Mouse (Mus musculus): ENCODE data around the gene Phyhd1. TPM values are rescaled to one million over a fixed set of nuclear protein-coding genes. Genes with fewer than 3 reads are reported as not detected.

Gene Phyhd1
- polyA plus RNA-seq, 1 experiment from 2014 or later, result 6.0 TPM

DNA sequence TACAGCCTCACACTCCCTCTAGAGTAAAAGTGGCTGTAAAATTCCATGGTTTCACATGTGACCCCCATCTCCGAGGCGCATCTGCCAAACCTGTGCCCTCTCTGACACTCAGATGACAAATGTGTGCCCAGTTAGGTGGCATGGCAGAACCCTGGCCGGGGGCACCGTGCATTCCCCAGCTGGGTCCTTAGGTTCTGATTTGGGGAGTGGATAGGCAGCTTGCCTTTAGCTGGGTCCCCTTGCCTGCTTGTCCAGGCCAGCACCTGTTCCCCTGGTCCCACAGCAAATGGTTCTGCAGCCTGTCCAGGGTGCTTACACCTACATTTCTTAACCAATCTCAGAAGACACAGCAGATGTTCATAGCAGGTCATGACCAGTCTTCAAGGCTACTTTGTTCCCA is 22.6 kb upstream of the Phyhd1 start:
- peaks cover 55% of the 10 kb centered on the region for H3K36me3 ChIP-seq

DNA sequence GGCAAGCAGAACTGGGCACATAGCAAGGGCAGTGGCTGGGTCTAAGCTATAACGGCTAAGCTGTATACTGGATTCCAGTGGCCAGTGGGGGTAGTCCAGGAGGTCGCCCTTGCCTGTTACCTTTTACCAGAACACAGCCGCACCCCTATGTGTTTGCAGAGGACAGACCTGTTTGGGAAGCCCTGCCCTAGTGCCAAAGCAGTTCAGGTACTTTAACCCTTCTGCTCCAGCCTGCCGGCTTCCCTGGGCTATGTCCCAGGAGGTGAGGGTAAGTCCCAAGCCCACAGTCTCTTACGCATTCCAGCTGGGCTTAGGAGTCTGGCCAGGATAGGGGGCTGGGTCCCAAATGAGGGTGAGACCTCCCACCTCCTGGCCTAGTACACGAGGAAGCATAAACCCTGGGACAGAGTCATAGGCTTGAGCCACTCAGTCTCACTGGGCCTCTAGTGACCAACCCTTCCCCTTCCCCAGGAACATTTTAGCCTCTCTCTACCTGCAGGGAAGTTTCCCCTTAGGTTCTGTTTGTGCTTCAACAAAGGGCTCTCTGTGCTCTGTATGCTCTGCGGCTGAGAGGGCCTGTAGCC is 21.3 kb upstream of the Phyhd1 start:
- no peak for ATAC-seq (ENCODE audit: insufficient number of reproducible peaks, low FRiP score, low TSS enrichment, low read depth)
- peaks cover 67% of the 10 kb centered on the region for H3K36me3 ChIP-seq
- 56% methylated on average over 7 of the region's 7 CpGs for WGBS
- H3K4me1 ChIP-seq, result peaks cover 17% of the 10 kb centered on the region; the same call in 1 of the 2 replicates
- peak overlapping the region; percentile 17; the same call in 1 of the 2 replicates for H3K27ac ChIP-seq (replicated peaks)
- no peaks in the 10 kb centered on the region for H3K9me3 ChIP-seq (replicated peaks)
- no peak overlapping the region for H3K4me3 ChIP-seq (replicated peaks)
- H3K9ac ChIP-seq, result no peak overlapping the region
- no peaks in the 10 kb centered on the region for H3K27me3 ChIP-seq
- H3K4me2 ChIP-seq (replicated peaks), result no peak overlapping the region

More for the DNA sequence above, 22.6 kb upstream of the Phyhd1 start:
- peaks cover 30% of the 10 kb centered on the region for H3K4me1 ChIP-seq
- H3K27ac ChIP-seq (replicated peaks), result no peak overlapping the region
- no peak for ATAC-seq (ENCODE audit: insufficient number of reproducible peaks, low FRiP score, low TSS enrichment, low read depth)
- 90% methylated on average over 4 of the region's 4 CpGs for WGBS
- H3K4me2 ChIP-seq (replicated peaks), result no peak overlapping the region
- H3K27me3 ChIP-seq, result no peaks in the 10 kb centered on the region
- no peak overlapping the region for H3K9ac ChIP-seq
- H3K9me3 ChIP-seq (replicated peaks), result no peaks in the 10 kb centered on the region
- no peak overlapping the region for H3K4me3 ChIP-seq (replicated peaks)

DNA sequence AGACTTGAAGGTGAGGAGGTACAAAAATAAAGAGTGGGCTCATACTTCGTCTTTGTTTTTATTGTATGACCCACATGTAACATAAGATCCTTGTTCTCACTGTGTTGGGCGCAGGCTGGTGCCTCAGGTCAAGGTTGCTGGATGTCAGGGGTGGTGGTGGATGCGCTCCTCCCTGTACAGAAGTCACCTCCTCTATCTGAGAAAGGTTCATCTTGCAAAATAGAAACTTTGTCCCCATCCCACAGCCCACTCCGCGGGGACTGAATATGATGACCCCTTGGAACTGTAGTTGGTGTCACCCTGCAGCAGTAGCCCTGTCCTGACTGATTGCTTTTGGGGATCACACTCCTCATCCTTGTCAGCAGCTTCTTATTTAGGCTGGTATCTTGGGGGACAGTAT is 19.0 kb upstream of the Phyhd1 start:
- Histone ChIP-seq H3K4me1 (peaks cover 15% of the 10 kb centered on the region; the same call in 1 of the 2 replicates), H3K27ac (replicated peaks) (no peak overlapping the region), H3K27me3 (no peaks in the 10 kb centered on the region), H3K4me2 (replicated peaks) (no peak overlapping the region), H3K36me3 (peaks cover 49% of the 10 kb centered on the region), H3K9me3 (replicated peaks) (no peaks in the 10 kb centered on the region), H3K4me3 (replicated peaks) (no peak overlapping the region), H3K9ac (no peak overlapping the region)
- WGBS, result 93% methylated on average over 5 of the region's 5 CpGs
- no peak for ATAC-seq (ENCODE audit: insufficient number of reproducible peaks, low FRiP score, low TSS enrichment, low read depth)

DNA sequence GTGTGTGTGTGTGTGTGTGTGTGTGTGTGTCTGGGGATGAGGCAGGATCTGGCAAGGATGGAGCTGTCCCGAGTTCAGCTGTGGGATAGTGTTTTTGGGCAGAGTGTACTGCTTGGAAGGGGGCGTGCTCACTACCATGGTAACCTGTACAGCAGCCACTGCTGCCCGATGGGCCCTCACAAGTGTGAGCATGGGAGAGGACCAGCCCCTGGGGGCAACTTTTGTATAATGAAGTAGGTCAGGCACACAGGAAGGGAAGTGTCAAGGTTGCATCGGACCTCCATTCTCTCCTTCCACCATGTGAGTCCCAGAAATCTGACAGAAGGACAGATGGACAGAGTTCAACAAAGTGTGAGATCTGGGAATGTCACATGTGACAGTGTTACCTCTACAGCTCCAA is 18.3 kb upstream of the Phyhd1 start:
- no peak overlapping the region for H3K27ac ChIP-seq (replicated peaks)
- H3K36me3 ChIP-seq, result peaks cover 44% of the 10 kb centered on the region
- no peak overlapping the region for H3K4me2 ChIP-seq (replicated peaks)
- no peak overlapping the region for H3K4me3 ChIP-seq (replicated peaks)
- no peak for ATAC-seq (ENCODE audit: insufficient number of reproducible peaks, low FRiP score, low TSS enrichment, low read depth)
- H3K4me1 ChIP-seq, result peaks cover 14% of the 10 kb centered on the region; the same call in 1 of the 2 replicates
- no peaks in the 10 kb centered on the region for H3K9me3 ChIP-seq (replicated peaks)
- no peak overlapping the region for H3K9ac ChIP-seq
- H3K27me3 ChIP-seq, result no peaks in the 10 kb centered on the region
- 71% methylated on average over 4 of the region's 4 CpGs for WGBS

DNA sequence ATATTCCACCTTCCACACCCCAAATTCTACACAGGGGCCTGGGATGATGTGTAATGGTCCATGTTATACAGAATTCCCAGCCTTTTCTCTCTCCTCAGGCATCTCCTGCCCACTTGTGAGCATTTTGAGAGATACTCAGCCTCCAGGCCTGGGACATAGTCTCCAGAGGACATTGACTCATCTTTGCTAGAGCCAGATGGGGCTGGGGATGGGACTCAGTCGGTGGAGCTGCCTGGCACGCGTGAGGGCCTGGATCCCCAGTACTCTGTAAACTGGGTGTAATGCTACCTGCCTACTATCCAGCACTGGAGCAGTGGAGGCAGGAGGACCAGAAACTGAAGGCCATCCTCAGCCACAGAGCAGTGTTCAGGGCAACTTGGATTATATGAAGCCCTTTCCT is 16.8 kb upstream of the Phyhd1 start:
- Histone ChIP-seq H3K36me3 (peaks cover 36% of the 10 kb centered on the region), H3K4me3 (replicated peaks) (no peak overlapping the region), H3K9ac (no peak overlapping the region), H3K4me2 (replicated peaks) (no peak overlapping the region), H3K9me3 (replicated peaks) (no peaks in the 10 kb centered on the region), H3K4me1 (peaks cover 13% of the 10 kb centered on the region; the same call in 1 of the 2 replicates), H3K27ac (replicated peaks) (no peak overlapping the region), H3K27me3 (no peaks in the 10 kb centered on the region)
- 94% methylated on average over 3 of the region's 3 CpGs for WGBS
- ATAC-seq (ENCODE audit: insufficient number of reproducible peaks, low FRiP score, low TSS enrichment, low read depth), result no peak

DNA sequence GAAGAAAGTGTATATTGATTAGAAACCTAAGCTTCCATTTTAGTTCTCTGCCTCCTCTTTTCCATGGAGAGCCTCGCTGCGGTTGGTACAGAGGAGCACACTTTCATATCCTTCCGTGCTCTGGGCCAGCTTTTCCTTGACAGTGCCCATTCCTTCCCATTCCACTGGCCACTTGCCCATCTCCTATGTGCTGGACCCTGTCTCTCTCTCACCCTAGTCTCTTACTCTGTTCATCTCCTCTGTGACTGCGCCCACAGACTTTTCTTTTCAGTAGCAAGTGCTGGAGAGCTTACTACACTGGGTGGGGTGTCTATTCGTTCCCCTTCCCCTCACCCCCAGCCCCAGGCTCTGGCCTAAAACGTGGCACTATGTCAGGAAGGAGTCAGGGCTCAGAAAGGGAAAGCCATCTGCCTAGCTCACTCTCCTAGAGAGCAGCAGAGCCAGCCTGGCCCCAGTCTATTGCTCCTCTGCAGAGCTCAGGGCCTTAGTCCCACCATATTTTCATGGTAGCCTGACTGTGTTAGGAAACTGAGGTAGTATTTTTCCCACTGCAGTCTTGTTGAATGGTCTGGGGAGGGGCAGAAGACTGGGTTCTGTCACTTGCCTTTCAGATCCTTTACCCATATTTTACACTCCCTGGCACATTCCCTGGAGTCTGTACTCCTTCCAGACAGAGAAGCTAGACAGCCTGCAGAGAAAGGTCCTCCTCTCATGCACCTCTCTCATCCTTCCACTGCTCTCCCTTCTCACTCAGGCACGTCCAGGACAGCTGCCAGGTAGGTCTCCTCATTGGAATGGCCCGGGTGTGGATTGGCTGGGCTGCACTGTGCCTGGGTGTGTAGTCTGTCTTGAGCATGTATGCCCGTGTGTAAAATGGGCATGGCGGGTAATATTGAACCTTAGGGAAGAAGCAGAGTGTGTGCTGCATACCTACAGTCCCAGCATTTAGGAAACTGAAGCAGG is 15.6 kb upstream of the Phyhd1 start:
- peaks cover 9% of the 10 kb centered on the region; the same call in 1 of the 2 replicates for H3K4me1 ChIP-seq
- ATAC-seq (ENCODE audit: insufficient number of reproducible peaks, low FRiP score, low TSS enrichment, low read depth), result no peak
- H3K4me2 ChIP-seq (replicated peaks), result no peak overlapping the region
- no peaks in the 10 kb centered on the region for H3K9me3 ChIP-seq (replicated peaks)
- no peak overlapping the region for H3K9ac ChIP-seq
- no peak overlapping the region for H3K4me3 ChIP-seq (replicated peaks)
- H3K27ac ChIP-seq (replicated peaks), result no peak overlapping the region
- no peaks in the 10 kb centered on the region for H3K27me3 ChIP-seq
- 84% methylated on average over 10 of the region's 10 CpGs for WGBS
- peaks cover 44% of the 10 kb centered on the region for H3K36me3 ChIP-seq

DNA sequence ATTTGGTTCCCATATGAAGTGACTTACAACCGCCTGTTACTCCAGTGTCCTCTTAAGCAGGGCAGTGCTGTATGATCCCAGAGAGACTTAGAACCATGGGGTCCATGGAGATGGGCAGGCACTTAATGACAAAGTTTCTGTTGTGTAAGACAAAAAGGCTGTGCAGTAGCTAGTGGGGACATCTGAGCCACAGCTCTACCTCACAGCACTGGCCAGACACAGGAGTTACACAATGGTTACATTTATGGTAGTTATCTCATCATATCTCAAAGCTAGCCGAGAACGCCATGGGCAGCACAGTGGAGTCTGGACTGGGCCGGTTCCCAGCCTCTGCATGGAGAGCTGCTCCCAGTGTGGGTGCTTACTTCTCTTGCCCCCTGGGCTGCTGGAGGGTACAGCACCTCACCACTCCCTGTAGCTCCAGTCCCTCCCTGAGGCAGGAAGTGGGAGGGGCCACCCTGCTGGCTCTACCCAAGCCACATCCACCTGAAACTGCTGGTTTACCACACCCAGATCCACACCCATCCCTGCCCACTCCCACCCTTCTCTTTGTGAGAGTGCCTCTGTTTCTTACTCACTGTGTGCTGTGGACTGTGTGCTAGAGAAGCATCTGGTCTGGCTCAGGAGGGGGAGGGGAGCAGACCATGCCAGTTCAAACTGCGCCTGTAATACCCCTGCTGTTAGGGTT is 14.4 kb upstream of the Phyhd1 start:
- peaks cover 9% of the 10 kb centered on the region; the same call in 1 of the 2 replicates for H3K4me1 ChIP-seq
- H3K9ac ChIP-seq, result no peak overlapping the region
- ATAC-seq (ENCODE audit: insufficient number of reproducible peaks, low FRiP score, low TSS enrichment, low read depth), result peak; percentile 67; the same call in 1 of the 2 replicates
- H3K27me3 ChIP-seq, result no peaks in the 10 kb centered on the region
- WGBS, result 65% methylated on average over 5 of the region's 5 CpGs
- H3K27ac ChIP-seq (replicated peaks), result peak overlapping the region; percentile 59
- no peak overlapping the region for H3K4me2 ChIP-seq (replicated peaks)
- no peaks in the 10 kb centered on the region for H3K9me3 ChIP-seq (replicated peaks)
- H3K36me3 ChIP-seq, result peaks cover 55% of the 10 kb centered on the region
- no peak overlapping the region for H3K4me3 ChIP-seq (replicated peaks)

DNA sequence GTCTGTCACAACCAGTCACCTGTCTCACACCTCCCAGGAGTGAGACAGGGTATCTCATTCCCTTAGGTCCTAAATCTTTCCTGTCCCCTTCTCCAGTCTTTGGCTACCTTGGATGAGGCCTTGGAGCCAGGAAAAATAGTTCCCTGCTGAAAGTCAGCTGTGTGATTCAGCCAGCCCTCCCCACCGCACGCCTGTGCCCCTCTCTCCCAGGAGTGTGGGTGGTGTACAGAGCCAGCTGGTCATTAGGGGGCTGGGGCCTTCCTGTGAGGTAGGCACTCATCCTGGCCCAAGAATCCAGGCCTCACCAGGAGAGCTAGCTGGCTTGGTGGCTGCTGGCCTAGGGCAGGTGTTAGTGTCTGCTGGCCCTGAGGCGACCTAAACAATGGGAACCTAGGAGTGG is 13.5 kb upstream of the Phyhd1 start:
- no peak for ATAC-seq (ENCODE audit: insufficient number of reproducible peaks, low FRiP score, low TSS enrichment, low read depth)
- H3K4me3 ChIP-seq (replicated peaks), result no peak overlapping the region
- H3K4me1 ChIP-seq, result peaks cover 9% of the 10 kb centered on the region; the same call in 1 of the 2 replicates
- H3K9me3 ChIP-seq (replicated peaks), result no peaks in the 10 kb centered on the region
- no peaks in the 10 kb centered on the region for H3K27me3 ChIP-seq
- H3K9ac ChIP-seq, result no peak overlapping the region
- H3K4me2 ChIP-seq (replicated peaks), result no peak overlapping the region
- no peak overlapping the region for H3K27ac ChIP-seq (replicated peaks)
- peaks cover 65% of the 10 kb centered on the region for H3K36me3 ChIP-seq
- WGBS, result 70% methylated on average over 3 of the region's 3 CpGs

DNA sequence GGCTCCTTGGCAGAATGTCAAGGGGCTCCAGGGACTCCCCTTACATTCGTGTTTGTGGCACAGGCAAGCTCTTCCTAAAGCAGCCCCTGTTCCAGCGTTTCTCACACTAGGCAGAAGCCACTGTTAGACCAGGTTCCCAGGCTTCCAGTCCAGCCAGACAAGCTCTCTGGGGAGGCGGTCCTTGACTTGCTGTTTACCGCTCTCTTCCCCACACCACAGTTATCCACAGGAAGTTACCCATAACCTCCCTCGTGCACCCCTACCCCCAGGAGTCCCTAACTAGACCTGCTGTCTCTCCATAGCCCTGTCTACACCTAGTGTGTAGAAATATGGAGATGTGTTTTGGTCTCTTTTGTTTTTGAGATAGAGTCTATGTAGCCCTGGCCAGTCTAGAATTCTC is 12.2 kb upstream of the Phyhd1 start:
- ATAC-seq (ENCODE audit: insufficient number of reproducible peaks, low FRiP score, low TSS enrichment, low read depth), result no peak
- H3K4me2 ChIP-seq (replicated peaks), result no peak overlapping the region
- H3K9ac ChIP-seq, result no peak overlapping the region
- peaks cover 18% of the 10 kb centered on the region; the same call in 1 of the 2 replicates for H3K4me1 ChIP-seq
- peaks cover 65% of the 10 kb centered on the region for H3K36me3 ChIP-seq
- H3K9me3 ChIP-seq (replicated peaks), result no peaks in the 10 kb centered on the region
- no peaks in the 10 kb centered on the region for H3K27me3 ChIP-seq
- WGBS, result 76% methylated on average over 5 of the region's 5 CpGs
- H3K27ac ChIP-seq (replicated peaks), result no peak overlapping the region
- H3K4me3 ChIP-seq (replicated peaks), result no peak overlapping the region

DNA sequence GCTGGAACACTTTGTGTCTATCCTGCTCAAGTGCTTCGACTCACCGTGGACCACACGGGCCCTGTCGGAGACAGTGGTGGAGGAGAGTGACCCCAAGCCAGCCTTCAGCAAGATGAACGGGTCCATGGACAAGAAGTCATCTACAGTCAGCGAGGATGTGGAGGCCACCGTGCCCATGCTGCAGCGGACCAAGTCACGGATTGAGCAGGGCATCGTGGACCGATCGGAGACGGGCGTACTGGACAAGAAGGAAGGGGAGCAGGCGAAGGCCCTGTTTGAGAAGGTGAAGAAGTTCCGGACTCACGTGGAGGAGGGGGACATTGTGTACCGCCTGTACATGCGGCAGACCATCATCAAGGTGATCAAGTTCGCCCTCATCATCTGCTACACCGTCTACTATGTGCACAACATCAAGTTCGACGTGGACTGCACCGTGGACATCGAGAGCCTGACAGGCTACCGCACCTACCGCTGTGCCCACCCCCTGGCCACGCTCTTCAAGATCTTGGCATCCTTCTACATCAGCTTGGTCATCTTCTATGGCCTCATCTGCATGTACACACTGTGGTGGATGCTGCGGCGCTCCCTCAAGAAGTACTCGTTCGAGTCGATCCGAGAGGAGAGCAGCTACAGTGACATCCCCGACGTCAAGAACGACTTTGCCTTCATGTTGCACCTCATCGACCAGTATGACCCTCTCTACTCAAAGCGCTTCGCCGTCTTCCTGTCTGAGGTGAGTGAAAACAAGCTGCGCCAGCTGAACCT is 10.2 kb upstream of the Phyhd1 start:
- H3K27me3 ChIP-seq, result no peaks in the 10 kb centered on the region
- no peaks in the 10 kb centered on the region for H3K9me3 ChIP-seq (replicated peaks)
- no peak overlapping the region for H3K4me3 ChIP-seq (replicated peaks)
- H3K36me3 ChIP-seq, result peaks cover 68% of the 10 kb centered on the region
- peaks cover 23% of the 10 kb centered on the region; the same call in 1 of the 2 replicates for H3K4me1 ChIP-seq
- H3K27ac ChIP-seq (replicated peaks), result no peak overlapping the region
- no peak overlapping the region for H3K9ac ChIP-seq
- WGBS, result 96% methylated on average over 42 of the region's 42 CpGs
- no peak for ATAC-seq (ENCODE audit: insufficient number of reproducible peaks, low FRiP score, low TSS enrichment, low read depth)
- H3K4me2 ChIP-seq (replicated peaks), result no peak overlapping the region

Data from embryonic facial prominence, embryonic 15.5 days (tissue).